Mouse (Mus musculus): Measurements from ENCODE around the gene Fam185a. TPM values are rescaled to one million over a fixed set of nuclear protein-coding genes. Genes with fewer than 3 reads are reported as not detected.

Gene Fam185a
- polyA plus RNA-seq, 1 experiment from 2014 or later: 1.7 TPM

DNA sequence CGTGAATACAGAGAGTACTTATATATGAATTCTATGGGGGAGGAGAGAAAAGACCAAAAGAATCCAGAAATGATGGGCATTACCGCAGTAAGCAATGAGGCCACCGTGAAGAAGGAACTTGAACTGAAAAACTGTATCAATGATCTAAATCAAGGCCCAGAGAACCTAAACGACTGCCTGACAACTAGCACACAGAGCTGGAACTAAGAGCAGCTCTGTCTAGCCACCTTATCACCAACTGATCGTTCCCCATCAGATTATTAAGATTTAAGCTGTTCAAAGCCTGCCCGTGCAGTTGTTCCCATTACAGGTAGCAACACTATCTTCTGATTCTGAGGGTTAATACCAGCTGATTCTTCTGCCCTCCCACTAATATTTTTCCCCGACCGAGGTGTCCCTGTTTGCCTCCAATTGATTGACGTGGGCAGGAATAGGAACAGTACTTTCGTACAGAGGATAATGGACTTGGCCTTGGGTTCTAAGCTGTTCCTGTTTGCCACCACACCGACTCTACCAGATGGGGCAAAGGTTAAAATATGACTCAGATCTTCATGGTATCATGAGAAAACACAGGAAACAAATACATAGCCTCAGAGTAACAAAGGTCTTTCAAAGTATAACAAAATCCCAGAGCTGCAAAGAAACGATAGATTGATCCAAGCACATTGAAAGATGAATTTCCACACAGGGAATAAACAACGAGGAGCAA lies 40.4 kb upstream of the Fam185a start:
- ATAC-seq: no peak
- no peak for DNase-seq (ENCODE audit: low spot score)
- Histone ChIP-seq H3K36me3 (ENCODE audit: insufficient read depth, low read length) (no peaks in the 10 kb centered on the region), H3K27me3 (replicated peaks; ENCODE audit: insufficient read depth, low read length) (no peaks in the 10 kb centered on the region), H3K9ac (replicated peaks; ENCODE audit: low read depth) (no peak overlapping the region), H3K4me2 (replicated peaks; ENCODE audit: low read depth, low read length) (no peak overlapping the region), H3K4me3 (ENCODE audit: low read depth, low read length) (no peak overlapping the region), H3K27ac (ENCODE audit: low read length) (no peak overlapping the region), H3K9me3 (ENCODE audit: low read length) (no peaks in the 10 kb centered on the region), H3K4me1 (ENCODE audit: insufficient read depth, low read depth, low read length) (peaks cover 4% of the 10 kb centered on the region; the same call in 1 of the 2 replicates)
- 64% methylated on average over 13 of the region's 13 CpGs for WGBS
- no peak for TF ChIP-seq EP300 (IDR thresholded peaks at IDR 0.05)
- TF ChIP-seq CTCF (IDR thresholded peaks at IDR 0.05): no peak

DNA sequence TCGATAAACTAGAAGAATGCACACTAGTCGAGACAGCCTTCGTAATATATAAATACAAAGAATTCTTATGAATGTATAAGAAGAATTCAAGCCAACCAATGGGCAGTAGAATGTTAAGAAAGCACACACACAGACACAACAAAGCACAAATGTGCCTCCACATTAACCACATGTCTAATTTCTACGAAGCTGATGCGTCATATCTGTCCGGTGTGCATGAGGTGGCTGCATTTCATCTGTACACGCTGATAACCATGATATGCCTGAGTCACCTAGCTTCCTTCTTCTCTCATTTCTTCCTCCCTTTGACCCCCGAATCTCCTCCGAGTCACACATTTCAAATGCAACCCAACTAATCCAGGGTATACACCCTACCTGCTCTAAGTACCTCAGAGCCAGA lies 39.8 kb upstream of the Fam185a start:
- Histone ChIP-seq H3K36me3 (ENCODE audit: insufficient read depth, low read length) (no peaks in the 10 kb centered on the region), H3K4me2 (replicated peaks; ENCODE audit: low read depth, low read length) (no peak overlapping the region), H3K4me1 (ENCODE audit: insufficient read depth, low read depth, low read length) (peaks cover 4% of the 10 kb centered on the region; the same call in 1 of the 2 replicates), H3K9ac (replicated peaks; ENCODE audit: low read depth) (no peak overlapping the region), H3K9me3 (ENCODE audit: low read length) (no peaks in the 10 kb centered on the region), H3K4me3 (ENCODE audit: low read depth, low read length) (no peak overlapping the region), H3K27ac (ENCODE audit: low read length) (no peak overlapping the region), H3K27me3 (replicated peaks; ENCODE audit: insufficient read depth, low read length) (no peaks in the 10 kb centered on the region)
- no peak for ATAC-seq
- no peak for DNase-seq (ENCODE audit: low spot score)
- TF ChIP-seq CTCF (IDR thresholded peaks at IDR 0.05) (no peak), EP300 (IDR thresholded peaks at IDR 0.05) (no peak)
- WGBS: 82% methylated on average over 9 of the region's 9 CpGs

DNA sequence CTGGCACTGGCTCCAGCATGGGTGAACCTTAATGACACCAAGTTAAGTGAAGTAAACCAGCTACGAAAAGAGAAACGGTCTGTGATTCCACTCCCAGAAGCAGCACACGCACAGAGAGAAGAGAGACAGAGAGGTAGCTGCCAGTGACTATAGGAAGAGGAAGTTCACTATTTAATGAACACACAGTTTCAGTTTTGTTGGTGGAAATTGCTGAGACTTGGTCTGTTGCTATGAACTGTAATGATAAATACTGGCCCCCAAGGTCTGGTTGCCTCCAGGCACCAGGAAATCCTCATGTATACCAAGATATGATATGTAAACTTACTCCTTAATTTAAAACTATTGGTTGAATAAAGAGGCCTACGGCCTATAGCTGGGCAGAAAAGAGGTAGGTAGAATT lies 38.3 kb upstream of the Fam185a start:
- no peak for DNase-seq (ENCODE audit: low spot score)
- H3K4me3 ChIP-seq (ENCODE audit: low read depth, low read length): no peak overlapping the region
- H3K9me3 ChIP-seq (ENCODE audit: low read length): no peaks in the 10 kb centered on the region
- no peak for ATAC-seq
- H3K4me2 ChIP-seq (replicated peaks; ENCODE audit: low read depth, low read length): no peak overlapping the region
- H3K36me3 ChIP-seq (ENCODE audit: insufficient read depth, low read length): no peaks in the 10 kb centered on the region
- 47% methylated on average over 4 of the region's 4 CpGs for WGBS
- TF ChIP-seq CTCF (IDR thresholded peaks at IDR 0.05) (no peak), EP300 (IDR thresholded peaks at IDR 0.05) (no peak)
- no peaks in the 10 kb centered on the region for H3K27me3 ChIP-seq (replicated peaks; ENCODE audit: insufficient read depth, low read length)
- H3K4me1 ChIP-seq (ENCODE audit: insufficient read depth, low read depth, low read length): peaks cover 4% of the 10 kb centered on the region; the same call in 1 of the 2 replicates
- no peak overlapping the region for H3K27ac ChIP-seq (ENCODE audit: low read length)
- no peak overlapping the region for H3K9ac ChIP-seq (replicated peaks; ENCODE audit: low read depth)

- TF ChIP-seq CTCF (IDR thresholded peaks at IDR 0.05) (no peak), EP300 (IDR thresholded peaks at IDR 0.05) (no peak)
- Histone ChIP-seq H3K27ac (ENCODE audit: low read length) (no peak overlapping the region), H3K9me3 (ENCODE audit: low read length) (no peaks in the 10 kb centered on the region), H3K4me1 (ENCODE audit: insufficient read depth, low read depth, low read length) (peaks cover 4% of the 10 kb centered on the region; the same call in 1 of the 2 replicates), H3K4me3 (ENCODE audit: low read depth, low read length) (no peak overlapping the region), H3K27me3 (replicated peaks; ENCODE audit: insufficient read depth, low read length) (no peaks in the 10 kb centered on the region), H3K9ac (replicated peaks; ENCODE audit: low read depth) (no peak overlapping the region), H3K36me3 (ENCODE audit: insufficient read depth, low read length) (no peaks in the 10 kb centered on the region), H3K4me2 (replicated peaks; ENCODE audit: low read depth, low read length) (no peak overlapping the region)
- no peak for ATAC-seq
- DNase-seq (ENCODE audit: low spot score): no peak
Observed at GRCm38 (mm10) chr5:21387340-21387739, 37.4 kb upstream of the Fam185a start.

- no peak for TF ChIP-seq EP300 (IDR thresholded peaks at IDR 0.05)
- no peak for TF ChIP-seq CTCF (IDR thresholded peaks at IDR 0.05)
- H3K4me3 ChIP-seq (ENCODE audit: low read depth, low read length): no peak overlapping the region
- no peak overlapping the region for H3K4me2 ChIP-seq (replicated peaks; ENCODE audit: low read depth, low read length)
- no peaks in the 10 kb centered on the region for H3K36me3 ChIP-seq (ENCODE audit: insufficient read depth, low read length)
- H3K9me3 ChIP-seq (ENCODE audit: low read length): no peaks in the 10 kb centered on the region
- H3K9ac ChIP-seq (replicated peaks; ENCODE audit: low read depth): no peak overlapping the region
- DNase-seq (ENCODE audit: low spot score): no peak
- H3K4me1 ChIP-seq (ENCODE audit: insufficient read depth, low read depth, low read length): peaks cover under 1% of the 10 kb centered on the region; the same call in 1 of the 2 replicates
- no peak for ATAC-seq
- 82% methylated on average over 4 of the region's 4 CpGs for WGBS
- no peak overlapping the region for H3K27ac ChIP-seq (ENCODE audit: low read length)
- H3K27me3 ChIP-seq (replicated peaks; ENCODE audit: insufficient read depth, low read length): no peaks in the 10 kb centered on the region
Observed at GRCm38 (mm10) chr5:21388855-21389254, 35.9 kb upstream of the Fam185a start.

DNA sequence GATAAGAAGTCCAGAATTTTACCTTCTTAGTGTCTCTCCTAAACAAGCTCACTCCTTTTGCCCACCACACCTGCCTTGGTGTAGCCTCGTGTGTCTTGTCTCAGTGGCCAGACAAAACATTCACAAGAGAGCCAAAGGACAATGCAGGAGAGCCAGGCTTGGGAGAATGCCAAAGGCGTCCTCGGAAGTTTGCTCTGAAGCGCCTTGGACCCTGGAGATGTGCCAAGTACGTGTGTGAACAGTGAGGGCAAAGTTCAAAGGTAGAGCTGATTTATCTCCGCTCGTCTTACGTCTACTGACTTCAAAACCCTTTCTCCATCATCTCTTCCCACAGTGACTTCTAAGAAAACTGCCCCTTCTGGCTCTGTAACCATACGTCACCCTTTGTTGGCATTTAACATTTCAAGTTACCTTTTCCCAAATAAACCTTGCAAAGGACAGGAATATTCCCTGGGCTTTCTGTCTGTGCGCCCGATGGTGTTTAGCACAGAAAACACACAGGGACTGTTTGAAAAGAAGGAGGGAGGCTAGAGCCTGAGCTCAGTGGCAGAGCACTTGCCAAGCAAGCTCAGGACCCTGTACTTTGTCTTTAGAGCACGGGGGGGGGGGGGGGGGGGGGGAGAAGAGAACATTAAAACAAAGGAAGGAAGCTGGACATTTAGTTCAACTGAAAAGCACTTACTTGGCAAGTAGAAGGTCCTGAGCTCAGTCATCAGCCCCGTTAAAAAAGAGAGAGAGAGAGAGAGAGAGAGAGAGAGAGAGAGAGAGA lies 33.0 kb upstream of the Fam185a start:
- H3K9me3 ChIP-seq (ENCODE audit: low read length): no peaks in the 10 kb centered on the region
- H3K36me3 ChIP-seq (ENCODE audit: insufficient read depth, low read length): no peaks in the 10 kb centered on the region
- no peaks in the 10 kb centered on the region for H3K27me3 ChIP-seq (replicated peaks; ENCODE audit: insufficient read depth, low read length)
- 9% methylated on average over 13 of the region's 13 CpGs for WGBS
- peak; percentile 56 for ATAC-seq
- no peak overlapping the region for H3K27ac ChIP-seq (ENCODE audit: low read length)
- H3K4me1 ChIP-seq (ENCODE audit: insufficient read depth, low read depth, low read length): 0 out of 2 replicates have a peak, but pooled peaks cover 3% of the 10 kb centered on the region
- no peak overlapping the region for H3K4me3 ChIP-seq (ENCODE audit: low read depth, low read length)
- TF ChIP-seq EP300 (IDR thresholded peaks at IDR 0.05) (no peak), CTCF (IDR thresholded peaks at IDR 0.05) (no peak)
- no peak overlapping the region; the same call in 1 of the 2 replicates for H3K4me2 ChIP-seq (replicated peaks; ENCODE audit: low read depth, low read length)
- DNase-seq (ENCODE audit: low spot score): no peak
- H3K9ac ChIP-seq (replicated peaks; ENCODE audit: low read depth): no peak overlapping the region

Measured in lung, postnatal 0 days (tissue).